Mouse (Mus musculus) skeletal muscle tissue, adult 2 months (tissue): ENCODE measurements around the gene Simc1.

Source experiments
- DNase-seq: peaks from one replicate; pipeline ENCODE4 v3.0.0-alpha.2; 2012; ENCODE audit warnings: low read depth, low spot score

Gene Simc1

GRCm38 (mm10) chr13:54532134-54532533 is 28.6 kb downstream of the Simc1 start:
- no peak for DNase-seq

DNA sequence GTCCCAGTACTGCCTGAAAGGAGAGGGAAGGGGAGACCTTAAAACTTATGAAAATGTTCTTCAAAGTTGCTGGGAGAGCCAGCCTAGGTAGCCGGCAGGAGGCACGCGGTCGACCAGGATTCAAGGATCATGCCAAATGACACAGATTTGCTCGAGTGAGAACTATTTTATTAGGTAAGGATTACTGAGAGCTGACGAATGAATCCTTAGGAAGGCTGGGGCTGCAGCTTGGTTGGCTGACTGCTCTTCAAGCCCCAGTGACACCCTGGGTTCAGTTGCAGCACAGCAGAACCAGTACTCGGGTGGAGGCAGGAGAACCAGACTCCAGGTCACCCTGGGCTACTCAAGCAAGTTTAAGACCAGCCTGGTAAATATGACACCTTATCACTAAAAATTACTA is 44.5 kb downstream of the Simc1 start:
- DNase-seq = no peak

- no peak for DNase-seq
These were observed 52.6 kb downstream of the Simc1 start for GRCm38 (mm10) chr13:54556176-54556575.

- peak; percentile 89 for DNase-seq
These were observed 53.2 kb downstream of the Simc1 start for GRCm38 (mm10) chr13:54556796-54557195.

DNA sequence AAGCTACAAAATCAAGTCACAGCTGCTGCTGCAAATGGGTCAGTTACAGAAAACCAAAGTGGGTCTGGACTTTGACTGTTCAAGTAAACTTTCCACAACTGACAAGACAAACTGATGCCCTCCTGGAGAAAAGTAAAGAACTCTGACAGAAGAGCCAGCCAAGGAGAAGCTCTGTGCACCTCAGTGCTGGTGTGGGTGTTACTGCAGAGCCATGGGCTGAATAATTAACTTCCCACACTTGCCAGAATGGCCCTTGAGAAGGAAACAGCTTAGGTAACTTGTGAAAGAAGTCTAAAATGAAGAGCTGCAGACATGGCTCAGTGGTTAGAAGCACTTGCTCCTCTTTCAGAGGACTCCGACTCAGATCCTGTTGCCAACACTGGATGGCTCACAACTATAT is 54.1 kb downstream of the Simc1 start:
- no peak for DNase-seq

DNA sequence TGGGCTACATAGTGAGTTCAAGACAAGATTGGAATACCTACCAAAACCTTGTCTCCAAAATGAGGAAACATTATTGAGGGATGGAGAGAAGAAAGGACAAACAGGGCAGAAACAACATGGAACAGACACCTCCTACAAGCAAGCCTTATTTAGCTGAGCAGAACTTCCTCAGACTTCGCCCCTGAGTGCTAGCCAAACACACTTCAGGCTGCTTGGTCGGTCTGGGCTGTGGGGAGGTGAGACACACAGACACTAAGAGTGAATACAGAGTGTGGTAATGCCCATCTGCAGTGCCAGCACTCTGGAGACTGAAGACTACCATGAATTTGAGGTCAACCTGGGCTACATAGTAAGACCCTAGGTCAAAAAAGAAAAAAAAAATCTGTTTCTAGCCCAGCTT is 56.1 kb downstream of the Simc1 start:
- DNase-seq = no peak

DNA sequence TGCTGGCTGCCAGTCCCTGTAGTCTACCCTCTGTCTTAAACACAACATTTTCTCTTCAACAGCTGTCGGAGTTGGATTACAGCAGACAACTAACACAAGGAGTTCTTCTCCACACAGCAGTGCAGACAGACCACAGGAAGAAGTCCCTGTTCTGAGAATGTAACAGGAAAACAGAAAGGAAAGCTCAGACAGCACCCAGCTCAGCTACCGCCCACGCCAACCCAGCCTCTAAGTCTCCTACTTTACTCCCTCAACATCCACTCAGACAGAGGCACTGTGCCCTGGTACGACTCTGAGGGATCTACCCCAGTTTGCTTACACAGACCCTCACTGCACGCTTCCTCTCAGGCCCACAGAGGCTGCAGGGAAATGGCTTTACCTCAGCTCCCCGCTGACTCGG is 57.0 kb downstream of the Simc1 start:
- no peak for DNase-seq

GRCm38 (mm10) chr13:54562562-54562961 is 59.0 kb downstream of the Simc1 start:
- peak; percentile 81 for DNase-seq

GRCm38 (mm10) chr13:54564232-54565200 is 60.9 kb downstream of the Simc1 start:
- no peak for DNase-seq

DNA sequence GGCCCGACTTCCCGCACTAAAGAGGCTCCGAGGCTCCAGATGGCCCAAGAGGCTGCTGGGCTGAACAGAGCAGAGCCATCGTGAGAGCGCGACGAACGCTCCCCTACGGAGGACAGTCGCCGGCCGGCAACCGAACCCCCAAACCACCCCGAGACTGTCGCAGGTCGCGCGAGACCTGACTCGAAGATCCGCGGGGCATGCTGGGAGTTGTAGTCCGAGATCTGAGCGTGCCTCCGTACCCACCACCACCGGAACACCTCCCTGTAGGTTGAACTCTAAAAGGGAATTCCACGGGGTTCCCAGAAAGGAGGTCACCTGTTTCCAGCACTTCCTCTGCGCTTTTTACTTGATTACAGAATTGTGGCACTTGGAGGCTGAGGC is 61.6 kb downstream of the Simc1 start, which contains the start of gene 4833439L19Rik:
TSS of gene 4833439L19Rik (minus strand) at position 235 of the 381 bp plus-strand sequence.
- peak; percentile 93 for DNase-seq

DNA sequence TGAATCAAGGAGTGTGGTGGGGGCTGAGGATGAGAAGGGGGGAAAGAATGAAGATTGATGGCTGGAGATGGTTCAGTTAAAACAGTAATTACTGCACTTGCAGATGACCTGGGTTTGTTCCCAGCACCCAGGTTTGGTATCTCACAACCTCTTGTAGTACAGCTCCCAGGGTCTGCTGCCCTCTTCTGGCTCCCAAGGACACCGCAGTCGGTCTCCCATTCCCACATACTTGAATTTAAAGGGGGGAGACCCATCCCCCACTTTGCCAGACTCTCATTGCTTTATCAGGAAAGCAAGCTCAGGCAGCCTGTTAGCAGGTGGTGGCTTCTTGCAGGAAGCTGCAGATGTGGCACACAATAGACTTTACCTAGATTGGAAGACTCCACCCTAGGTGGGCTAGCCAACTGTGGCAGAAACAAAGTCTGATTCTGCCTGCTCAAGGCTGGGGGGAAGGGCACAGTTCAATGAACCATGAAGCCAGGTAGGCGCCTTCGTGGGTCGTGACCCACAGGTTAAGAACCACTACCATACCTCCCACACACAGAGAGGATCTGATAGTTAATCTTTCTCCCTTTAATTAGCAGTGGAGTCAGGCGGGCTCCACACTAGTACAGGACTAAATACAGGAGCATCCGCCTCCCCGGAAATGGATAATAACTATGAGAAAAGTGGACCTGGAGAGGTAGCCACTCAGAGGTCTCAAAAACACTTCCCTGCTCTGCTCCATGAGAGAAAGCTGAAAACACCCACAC is 62.2 kb downstream of the Simc1 start:
- DNase-seq = no peak

- no peak for DNase-seq
These were observed 64.8 kb downstream of the Simc1 start for GRCm38 (mm10) chr13:54568380-54568779.

- no peak for DNase-seq
These were observed 65.7 kb downstream of the Simc1 start for GRCm38 (mm10) chr13:54569282-54569681.

DNA sequence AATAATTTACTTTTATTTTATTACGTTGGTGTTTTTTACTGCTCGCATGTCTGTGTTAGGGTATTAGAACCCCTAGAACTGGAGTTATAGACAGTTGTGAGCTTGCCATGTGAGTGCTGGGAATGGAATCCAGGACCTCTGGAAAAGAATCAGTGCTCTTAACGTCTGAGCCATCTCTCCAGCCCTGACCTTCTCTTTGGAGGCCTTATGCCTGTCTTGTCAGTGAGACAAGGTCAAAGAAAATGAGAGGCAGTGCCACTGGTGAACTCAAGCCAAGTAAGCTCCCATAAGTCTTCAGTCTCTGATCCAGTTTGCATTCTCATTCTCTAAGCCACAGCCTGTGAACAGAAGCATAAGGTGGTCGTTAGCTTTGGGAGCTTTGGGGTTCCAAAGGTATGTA is 67.2 kb downstream of the Simc1 start:
- DNase-seq = no peak

GRCm38 (mm10) chr13:54571637-54572036 is 68.1 kb downstream of the Simc1 start:
- DNase-seq = no peak

DNA sequence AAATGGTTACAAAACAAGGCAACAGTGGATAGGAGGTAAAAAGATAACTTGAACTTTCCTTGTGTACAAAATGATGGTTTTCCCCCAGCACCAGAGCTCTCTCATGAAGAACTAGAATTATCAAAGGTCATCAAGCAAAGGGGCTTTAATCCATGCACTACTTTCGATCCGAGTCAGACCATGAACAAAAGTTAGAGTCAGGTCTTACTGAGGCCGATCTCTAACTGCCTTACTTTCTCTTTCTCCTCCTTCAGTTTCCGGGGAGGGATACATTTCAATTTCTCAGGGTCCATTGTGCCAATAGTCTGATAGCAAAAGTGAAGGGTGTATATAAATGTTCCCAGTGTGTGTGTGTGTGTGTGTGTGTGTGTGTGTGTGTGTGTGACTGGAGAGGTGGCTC is 69.0 kb downstream of the Simc1 start:
- DNase-seq = no peak

GRCm38 (mm10) chr13:54574854-54575481 is 71.4 kb downstream of the Simc1 start, which contains the start of gene Arl10:
TSS of gene Arl10 (plus strand) at chr13:54575015.
- DNase-seq = no peak

- no peak for DNase-seq
These were observed 71.9 kb downstream of the Simc1 start for GRCm38 (mm10) chr13:54575489-54575888.

DNA sequence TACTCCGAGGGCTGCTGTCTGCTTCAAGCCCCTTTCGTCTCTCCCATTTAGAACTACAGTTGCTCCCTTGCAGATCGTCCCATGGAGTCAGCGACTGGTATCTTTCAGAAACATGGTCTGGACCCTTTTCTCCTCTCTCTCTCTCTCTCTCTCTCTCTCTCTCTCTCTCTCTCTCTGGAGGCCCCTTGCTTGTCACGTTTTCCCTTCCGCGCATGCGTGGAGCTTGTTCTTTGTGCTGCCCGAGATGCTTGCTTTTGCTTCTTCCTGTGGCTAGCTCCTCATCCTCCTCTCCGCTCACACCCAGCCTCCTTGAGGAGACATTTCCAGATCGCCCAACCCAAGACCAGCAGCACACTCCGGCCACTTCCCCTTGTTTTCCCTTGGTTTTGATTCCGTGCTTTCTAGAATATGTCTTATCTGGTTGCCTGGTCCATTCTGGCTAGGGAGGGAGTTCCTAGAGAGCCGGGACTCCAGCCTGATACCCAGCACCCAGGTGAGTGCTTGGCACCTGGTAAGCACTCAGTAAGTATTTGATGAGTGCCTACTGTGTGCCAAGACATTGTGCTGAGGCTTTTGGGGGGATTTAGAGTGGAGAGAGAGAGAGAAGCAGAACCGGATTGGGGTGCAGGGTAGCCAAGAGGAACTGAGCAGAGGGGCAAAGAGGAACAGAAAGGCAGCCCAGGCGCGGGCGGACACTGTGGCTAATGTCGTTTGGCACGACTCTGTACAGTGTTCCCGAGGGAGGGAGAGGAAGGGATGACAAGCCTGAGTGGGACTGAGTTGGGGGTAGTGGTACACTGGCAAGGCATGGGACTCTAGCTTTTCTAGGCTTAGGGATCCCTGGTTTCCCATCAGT is 74.3 kb downstream of the Simc1 start:
- no peak for DNase-seq

- no peak for DNase-seq
These were observed 77.8 kb downstream of the Simc1 start for GRCm38 (mm10) chr13:54581385-54581784.

- DNase-seq = no peak
These were observed 78.5 kb downstream of the Simc1 start for GRCm38 (mm10) chr13:54582126-54582525.
